Mouse (Mus musculus) cerebellum, adult 2 months (tissue): ENCODE measurements at regions not wholly inside any gene's neighbourhood (a gene's known extent, or its start where the extent isn't known, plus 50 kb on each side); places are given as distances from the start of the nearest gene placed in this dataset.

Source experiments
- CTCF ChIP-seq: fragments of 200-500 bp; IDR thresholded peaks from 2 replicates; pipeline ENCODE4 v1.5.1; 2011; ENCODE audit warnings: low read depth, mild to moderate bottlenecking, control low read depth, low read length, moderate library complexity, borderline replicate concordance; ENCODE audit not compliant: insufficient read depth
- POLR2A ChIP-seq: fragments of 200-500 bp; IDR thresholded peaks from 2 replicates; pipeline ENCODE4 v1.6.1; 2011; ENCODE audit warnings: low read length, control low read depth, borderline replicate concordance; ENCODE audit not compliant: insufficient read depth

DNA sequence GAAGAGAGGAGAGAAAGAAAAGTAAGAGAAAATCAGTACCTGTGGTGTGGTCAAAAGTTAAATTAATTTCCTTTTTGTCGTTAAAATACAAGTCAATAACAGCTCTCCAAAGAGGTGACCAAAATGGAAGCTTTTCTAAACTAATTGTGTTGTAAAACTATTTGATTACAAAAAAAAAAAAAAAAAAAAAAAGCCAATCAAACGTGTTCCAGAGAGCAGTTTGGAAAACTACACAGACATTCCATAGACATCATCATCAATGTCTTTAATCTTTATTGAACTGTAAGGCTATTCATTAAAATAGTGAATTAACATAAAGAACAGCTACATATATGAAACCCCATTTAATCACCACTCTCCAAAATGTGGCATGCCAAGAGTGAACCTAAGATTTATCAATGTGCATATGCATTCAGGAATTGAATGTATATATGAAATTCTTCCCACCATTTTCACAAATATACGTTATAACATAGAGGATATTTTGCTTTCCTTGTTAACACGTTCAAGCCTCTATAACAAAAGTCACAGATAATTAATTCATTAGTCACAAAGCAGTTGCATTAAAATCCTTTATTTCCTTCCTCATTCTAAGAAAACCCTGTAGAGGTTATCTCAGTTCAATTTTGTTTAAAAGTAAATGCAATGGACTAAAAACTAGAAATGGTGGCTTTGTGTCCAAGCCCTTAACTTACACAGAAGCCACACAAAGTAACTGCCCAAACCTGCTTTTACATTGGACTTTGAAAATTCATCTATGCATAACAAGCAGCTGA, 545.3 kb upstream of the Cited2 start:
- TF ChIP-seq POLR2A (no peak), CTCF (no peak)
